Mouse (Mus musculus) small intestine, adult 2 months (tissue): Measurements from ENCODE around the gene Dbh.

Experiments
- CTCF ChIP-seq: fragments of 200-500 bp; IDR thresholded peaks from 2 replicates; pipeline ENCODE4 v1.5.1; 2012; ENCODE audit warnings: low read depth, mild to moderate bottlenecking, control low read depth, inconsistent platforms, low read length, moderate library complexity, mixed read lengths; ENCODE audit not compliant: insufficient replicate concordance, insufficient read length; ENCODE audit errors: extremely low read depth
- POLR2A ChIP-seq: fragments of 200-500 bp; IDR thresholded peaks from 2 replicates; pipeline ENCODE4 v1.6.1; 2012; ENCODE audit warnings: low read depth, mild to moderate bottlenecking, control low read depth, inconsistent platforms, low read length, moderate library complexity

DNA sequence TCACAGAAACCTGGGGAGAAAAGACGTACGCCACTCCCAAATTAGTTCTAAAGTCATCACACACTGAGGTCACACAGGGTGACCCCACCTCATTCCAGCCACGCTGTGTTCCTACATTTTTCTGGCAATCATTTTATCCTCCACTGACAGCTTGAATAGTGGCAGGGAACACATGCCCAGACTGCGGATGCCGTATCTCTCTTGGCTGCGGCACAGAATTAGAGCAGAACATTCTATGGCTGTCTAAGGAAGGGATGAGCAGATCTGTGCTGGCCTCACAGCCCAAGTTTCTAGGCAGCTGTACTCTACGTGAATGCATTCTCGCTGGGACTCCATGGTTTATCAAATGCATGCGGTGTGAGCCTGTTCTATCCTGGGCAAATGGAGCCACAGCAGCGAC, 40.6 kb downstream of the Dbh start:
- TF ChIP-seq CTCF (no peak), POLR2A (no peak)
